Mouse (Mus musculus) bone marrow, adult 2 months (tissue): Measurements from ENCODE around the gene Ldb2.

Experiments
- CTCF ChIP-seq: fragments of 200-500 bp; IDR thresholded peaks from 2 replicates; pipeline ENCODE4 v1.5.1; 2011; ENCODE audit warnings: low read length, control low read depth; ENCODE audit not compliant: control insufficient read depth, insufficient read depth
- POLR2A ChIP-seq: fragments of 200-500 bp; IDR thresholded peaks from 2 replicates; pipeline ENCODE4 v1.6.1; 2011; ENCODE audit warnings: low read depth, mild to moderate bottlenecking, control low read depth, low read length, borderline replicate concordance; ENCODE audit not compliant: control insufficient read depth

- no peak for TF ChIP-seq POLR2A
- no peak for TF ChIP-seq CTCF
Measured at GRCm38 (mm10) chr5:44779340-44779739, 20.1 kb downstream of the Ldb2 start.
